Mouse (Mus musculus): ENCODE data around the gene Spats1. TPM values are rescaled to one million over a fixed set of nuclear protein-coding genes. Genes with fewer than 3 reads are reported as not detected.
A peak's percentile ranks its signal among the peaks of the same experiment; 100 is the strongest.
"Not testable (repeated sequence)": the region's sequence is repeated elsewhere in the genome, so short reads cannot be mapped to it uniquely, and the experiment has no call there.

The Spats1 gene
- total RNA-seq, 4 experiments from 2014 or later = 0.17 to 0.24 TPM; not detected in 2

DNA sequence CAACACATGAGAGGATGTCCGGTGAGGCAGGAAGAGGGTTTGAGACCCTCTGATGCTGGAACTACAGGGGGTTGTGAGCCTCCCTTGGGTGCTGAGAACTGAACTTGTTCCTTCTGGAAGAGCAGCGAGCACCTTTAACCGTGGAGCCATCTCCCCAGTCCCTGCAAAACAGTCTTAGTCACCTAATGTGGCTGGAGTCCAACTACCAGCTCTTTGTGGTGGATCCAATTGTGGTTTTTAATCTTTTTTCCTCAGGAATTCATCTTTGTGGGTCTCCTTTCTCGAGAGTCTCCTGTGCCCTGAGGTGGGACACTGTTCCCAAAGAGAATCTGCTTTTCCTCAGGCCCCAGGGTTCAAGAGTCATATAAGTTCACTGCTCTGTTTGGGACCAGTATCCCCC is 29.3 kb downstream of the Spats1 start:
- no peak for DNase-seq

GRCm38 (mm10) chr17:45434262-45434590 is 41.0 kb downstream of the Spats1 start:
- DNase-seq = no peak

GRCm38 (mm10) chr17:45433419-45434261 is 41.6 kb downstream of the Spats1 start, which contains the start of gene Cdc5l:
Cdc5l (minus strand) TSS chr17:45433737.
- DNase-seq = peak; percentile 97

DNA sequence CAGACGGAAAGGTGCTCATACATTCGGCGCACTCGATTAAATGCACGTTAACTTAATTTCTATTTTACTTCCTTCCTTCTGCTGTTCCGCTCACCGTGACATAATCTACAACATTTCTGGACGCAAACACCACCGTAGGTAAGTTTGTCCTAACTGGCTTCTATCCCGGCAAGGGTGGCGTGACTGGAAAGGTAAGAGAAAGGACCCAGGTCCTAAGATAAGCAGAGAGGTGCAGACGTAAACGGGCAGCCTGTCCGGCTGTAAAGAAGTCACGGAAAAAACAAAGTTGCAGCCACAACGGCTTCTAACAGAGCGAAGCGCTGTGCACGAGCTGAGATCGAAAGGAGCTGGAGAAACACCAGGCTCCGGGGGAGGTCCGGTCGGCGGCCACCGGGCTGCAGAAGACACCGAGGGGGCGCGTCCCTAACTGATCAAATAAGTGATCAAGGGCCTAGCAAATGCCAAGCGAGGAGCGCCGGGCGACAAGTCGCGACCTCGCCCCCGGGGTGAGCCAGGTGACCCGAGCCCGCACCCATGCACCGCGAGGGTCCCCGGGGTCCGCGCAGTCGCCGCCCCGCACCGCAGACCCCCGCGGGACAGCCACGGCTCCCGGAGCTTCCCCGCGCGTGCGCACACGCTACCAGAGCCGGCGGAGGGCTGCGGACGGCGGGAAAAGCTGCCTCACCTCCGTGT is 42.4 kb downstream of the Spats1 start:
- DNase-seq = no peak

GRCm38 (mm10) chr17:45432007-45432406 is 43.2 kb downstream of the Spats1 start:
- DNase-seq = no peak

GRCm38 (mm10) chr17:45417387-45417786 is 57.8 kb downstream of the Spats1 start:
- DNase-seq = no peak

DNA sequence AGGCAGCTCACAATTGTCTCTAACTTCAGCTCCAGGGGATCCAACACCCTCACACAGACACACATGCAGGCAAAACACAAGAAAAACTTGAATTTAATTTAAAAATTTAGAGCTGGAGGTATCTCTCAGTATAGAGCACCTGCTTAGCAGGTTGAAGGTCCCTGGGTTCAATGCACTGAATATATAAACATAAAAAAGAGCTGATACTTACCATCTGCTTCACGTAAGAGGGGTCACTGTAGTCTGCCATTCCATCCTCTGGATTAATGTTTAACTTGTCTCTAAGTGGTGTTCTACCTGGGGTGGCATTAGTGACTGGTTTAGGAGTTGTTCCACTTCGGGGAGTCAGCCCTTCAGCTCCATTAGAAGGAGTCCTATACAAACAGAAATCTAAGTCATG is 63.6 kb downstream of the Spats1 start:
- not testable (repeated sequence) for DNase-seq

- DNase-seq = no peak
Observed at GRCm38 (mm10) chr17:45408719-45409118, 66.5 kb downstream of the Spats1 start.

DNA sequence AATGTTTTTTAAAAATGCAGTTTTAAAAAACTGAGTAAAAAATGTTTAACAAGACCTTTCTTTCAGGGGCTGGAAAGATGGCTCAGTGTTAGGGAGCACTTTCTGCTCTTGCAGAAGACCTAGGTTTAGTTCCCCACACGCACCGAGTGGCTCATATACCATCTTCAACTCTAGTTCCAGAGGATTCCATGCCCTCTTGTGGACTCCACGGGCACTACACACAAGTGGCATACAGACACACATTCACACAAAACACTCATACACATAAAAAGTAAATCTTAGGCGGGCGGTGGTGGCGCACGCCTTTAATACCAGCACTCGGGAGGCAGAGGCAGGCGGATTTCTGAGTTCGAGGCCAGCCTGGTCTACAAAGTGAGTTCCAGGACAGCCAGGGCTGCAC is 68.9 kb downstream of the Spats1 start:
- DNase-seq = no peak

GRCm38 (mm10) chr17:45403207-45403606 is 72.0 kb downstream of the Spats1 start:
- no peak for DNase-seq

DNA sequence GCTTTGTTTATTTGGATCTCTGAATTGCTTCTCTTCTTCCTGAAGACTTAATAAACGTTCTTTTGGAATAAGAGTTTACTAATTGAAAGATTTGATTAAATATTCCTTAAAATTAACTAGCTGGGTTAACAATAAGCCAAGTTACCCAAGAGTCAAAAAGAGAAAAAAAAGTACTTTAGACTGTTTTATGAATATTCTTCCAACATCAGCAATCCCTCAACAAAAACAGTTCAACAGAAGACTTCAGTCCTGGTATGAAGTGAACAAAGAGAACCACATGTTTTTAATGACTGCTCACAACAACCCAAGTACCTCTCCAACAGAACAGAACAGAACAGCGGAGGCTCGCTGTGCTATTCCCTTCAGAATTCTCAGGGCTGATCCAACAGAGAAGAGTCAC is 72.6 kb downstream of the Spats1 start:
- DNase-seq = no peak

DNA sequence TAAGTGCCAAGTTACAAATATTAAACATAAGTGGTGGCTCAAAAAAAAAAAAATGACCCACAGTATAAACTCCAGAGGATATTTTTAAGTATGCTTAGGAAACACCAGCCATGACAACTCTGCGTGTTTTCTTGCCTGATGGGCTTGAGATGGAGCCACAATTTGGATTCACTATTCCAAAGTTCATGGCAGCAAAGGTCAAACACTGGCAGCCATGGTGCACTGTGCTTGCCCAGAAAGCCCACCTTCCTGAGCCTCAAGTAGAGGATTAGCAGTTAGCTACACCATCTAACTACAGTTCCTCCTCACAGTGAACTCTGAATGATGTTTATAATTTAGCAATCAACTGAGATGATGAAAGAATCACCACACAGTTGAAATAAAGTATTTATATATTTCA is 73.1 kb downstream of the Spats1 start:
- no peak for DNase-seq

DNA sequence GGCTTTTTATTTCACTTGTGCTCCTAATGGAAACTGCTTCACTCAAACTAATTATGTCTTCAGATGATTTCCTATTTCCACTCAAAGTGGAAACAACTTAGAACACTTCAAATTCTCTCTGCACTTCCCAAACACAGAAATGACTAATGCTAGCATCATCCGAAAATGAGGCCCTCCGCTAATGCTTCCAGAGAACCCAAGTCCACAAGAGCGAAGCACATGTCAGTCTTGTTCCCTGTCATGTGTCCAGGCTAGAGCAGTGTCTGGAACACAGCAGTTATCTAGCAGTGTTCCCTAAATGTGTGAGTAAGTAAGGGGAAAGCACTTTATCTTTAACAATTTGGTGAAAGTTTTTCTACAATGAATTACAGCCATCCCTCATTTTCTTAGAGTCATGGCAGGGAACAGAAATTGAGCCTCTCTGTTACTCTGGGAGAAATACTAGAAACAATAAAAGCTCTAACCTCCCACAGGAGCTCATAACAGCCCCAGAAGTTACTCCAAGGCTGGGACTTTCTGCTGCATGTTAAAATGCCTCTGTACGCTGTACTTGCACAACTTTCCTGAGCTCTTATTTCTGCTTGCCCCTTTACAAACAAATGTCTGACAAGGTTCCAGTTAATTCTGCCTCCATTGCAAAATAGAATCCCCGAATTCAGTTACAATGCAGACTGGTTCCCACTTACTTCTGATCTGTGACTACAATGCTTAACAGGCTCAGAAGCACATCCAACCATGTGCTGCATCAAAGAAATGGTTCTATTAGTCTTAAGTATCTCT is 73.9 kb downstream of the Spats1 start:
- no peak for DNase-seq

GRCm38 (mm10) chr17:45398021-45398420 is 77.2 kb downstream of the Spats1 start:
- DNase-seq = no peak

- DNase-seq = no peak
Observed at GRCm38 (mm10) chr17:45397541-45397940, 77.7 kb downstream of the Spats1 start.

DNA sequence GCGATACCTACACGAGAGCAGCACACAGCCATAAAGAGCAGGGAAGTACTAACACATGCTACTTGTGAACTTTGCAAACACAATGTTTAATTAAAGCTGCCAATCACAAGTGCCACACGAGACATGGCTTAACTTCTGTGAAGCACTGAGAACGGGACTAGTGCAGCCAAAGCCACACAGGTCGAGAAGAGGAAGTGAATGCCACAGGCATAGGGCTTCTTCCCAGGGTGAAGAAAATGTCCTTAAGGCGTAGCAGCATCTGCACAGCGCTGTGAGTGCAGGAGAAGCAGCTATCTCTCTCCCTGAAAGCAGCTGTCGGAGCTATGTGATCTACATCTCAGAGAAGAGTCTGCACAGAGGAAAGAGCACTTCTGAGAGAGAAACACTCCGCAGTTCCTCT is 80.6 kb downstream of the Spats1 start:
- DNase-seq = no peak

DNA sequence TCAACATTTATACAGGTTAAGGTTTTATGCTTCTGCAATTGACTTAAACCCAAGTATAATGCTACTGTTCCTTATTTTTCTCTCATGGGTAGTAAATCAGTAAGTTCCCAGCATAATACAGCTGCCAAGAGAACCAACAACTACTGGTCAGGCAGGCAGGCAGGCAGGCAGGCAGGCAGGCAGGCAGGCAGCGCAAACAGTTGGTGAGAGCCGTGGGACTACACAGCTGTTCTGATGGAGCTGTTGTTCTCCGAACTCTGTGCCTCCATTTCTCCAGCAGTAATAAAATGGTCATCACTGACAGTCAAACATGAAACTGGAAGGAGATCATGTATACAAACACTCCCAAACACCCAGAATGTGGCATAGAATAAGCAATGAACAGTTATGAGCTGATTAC is 81.5 kb downstream of the Spats1 start:
- no peak for DNase-seq

Other genes with a start within 250 kb of the Spats1 start
- 10 to 100 TPM; 34.2 to 45.1 (median 40.6) TPM for gene Cdc5l, start 41.7 kb downstream of the Spats1 start, total RNA-seq (2022)
- gene Aars2, start 31.4 kb upstream of the Spats1 start, total RNA-seq (2022) = 10 to 100 TPM; 18.1 to 23.7 (median 19.0) TPM
- gene Tcte1, start 48.0 kb upstream of the Spats1 start, total RNA-seq (2022) = not detected
- gene Tmem151b, start 74.3 kb upstream of the Spats1 start, total RNA-seq (2022) = under 1 TPM; 0.09 to 0.17 (median 0.14) TPM
- gene Nfkbie, start 80.3 kb upstream of the Spats1 start, total RNA-seq (2022) = 1 to 10 TPM; 4.2 to 6.4 (median 5.6) TPM
- gene Slc35b2, start 88.5 kb upstream of the Spats1 start, total RNA-seq (2022) = 10 to 100 TPM; 51.7 to 68.9 (median 61.0) TPM
- gene Hsp90ab1, start 97.9 kb upstream of the Spats1 start, total RNA-seq (2022) = 1,000 to 10,000 TPM; 1,432 to 3,205 (median 1,905) TPM
- gene Slc29a1, start 124.2 kb upstream of the Spats1 start, total RNA-seq (2022) = 100 to 1,000 TPM; 145 to 174 (median 158) TPM
- gene Mymx, start 126.7 kb upstream of the Spats1 start, total RNA-seq (2022) = under 1 TPM in 2 of 4 experiments, not detected in 2; 0.32 to 0.38 TPM
- under 1 TPM in 1 of 4 experiments, not detected in 3; 0.89 TPM for gene Capn11, start 183.9 kb upstream of the Spats1 start, total RNA-seq (2022)
- 100 to 1,000 TPM; 109 to 120 (median 112) TPM for gene Mrpl14, start 210.9 kb upstream of the Spats1 start, total RNA-seq (2022)
- 10 to 100 TPM; 38.2 to 75.2 (median 53.9) TPM for gene Tmem63b, start 211.5 kb upstream of the Spats1 start, total RNA-seq (2022)

All from adrenal gland, adult 8-10 months (tissue).